Mouse (Mus musculus) spleen, adult 2 months (tissue): ENCODE measurements around the gene Cdh13. TPM values are rescaled to one million over a fixed set of nuclear protein-coding genes. Genes with fewer than 3 reads are reported as not detected.

Source experiments
- DNase-seq, 2 experiments: peaks; one replicate each; pipeline versions ENCODE4 v3.0.0 to v3.0.0-alpha.2; 2012 to 2021; ENCODE audit warnings: low spot score in 2 of 2, low read depth in 1 of 2
- H3K27ac ChIP-seq: fragments of 200-500 bp; 2 replicates; pipeline ENCODE4 v1.5.1; 2012; ENCODE audit warnings: low read length, inconsistent platforms; ENCODE audit not compliant: insufficient read depth
- H3K27me3 ChIP-seq: fragments of 200-500 bp; 2 replicates; pipeline ENCODE4 v1.6.1; 2012; ENCODE audit warnings: mild to moderate bottlenecking, moderate library complexity, low read length, inconsistent platforms; ENCODE audit not compliant: control insufficient read depth, insufficient read depth
- H3K36me3 ChIP-seq: fragments of 200-500 bp; 2 replicates; pipeline ENCODE4 v1.6.1; 2012; ENCODE audit warnings: mild to moderate bottlenecking, low read length, inconsistent platforms; ENCODE audit not compliant: control insufficient read depth, insufficient read depth
- H3K4me1 ChIP-seq: fragments of 200-500 bp; 2 replicates; pipeline ENCODE4 v1.6.1; 2011; ENCODE audit warnings: inconsistent platforms; ENCODE audit not compliant: control insufficient read depth, insufficient read depth, insufficient read length
- H3K4me3 ChIP-seq: fragments of 200-500 bp; 2 replicates; pipeline ENCODE4 v1.5.1; 2011; ENCODE audit warnings: mild to moderate bottlenecking, inconsistent platforms; ENCODE audit not compliant: insufficient read depth, insufficient read length; ENCODE audit errors: extremely low read depth
- CTCF ChIP-seq: fragments of 200-500 bp; IDR thresholded peaks from 2 replicates; pipeline ENCODE4 v1.5.1; 2011; ENCODE audit warnings: mild to moderate bottlenecking, inconsistent platforms; ENCODE audit not compliant: insufficient read depth, insufficient read length, insufficient replicate concordance; ENCODE audit errors: extremely low read depth
- POLR2A ChIP-seq: fragments of 200-500 bp; IDR thresholded peaks from 2 replicates; pipeline ENCODE4 v1.6.1; 2011; ENCODE audit warnings: low read depth, low read length, inconsistent platforms
- WGBS: fragments of 180-500 bp; shearing (Covaris S2); methylation state at CpG from one replicate; pipeline ENCODE4 v1.1.7; 2018; 5-methylcytosine and 5-hydroxymethylcytosine counted together
- polyA plus RNA-seq: library from polyadenylated mRNA; depleted of rRNA; stranded (reverse); fragments of >200 nt; gene quantifications from 2 replicates; pipeline ENCODE4 v1.2.3, GENCODE M21; 2012

Cdh13 gene
- polyA plus RNA-seq, 1 experiment = 0.50 TPM

DNA sequence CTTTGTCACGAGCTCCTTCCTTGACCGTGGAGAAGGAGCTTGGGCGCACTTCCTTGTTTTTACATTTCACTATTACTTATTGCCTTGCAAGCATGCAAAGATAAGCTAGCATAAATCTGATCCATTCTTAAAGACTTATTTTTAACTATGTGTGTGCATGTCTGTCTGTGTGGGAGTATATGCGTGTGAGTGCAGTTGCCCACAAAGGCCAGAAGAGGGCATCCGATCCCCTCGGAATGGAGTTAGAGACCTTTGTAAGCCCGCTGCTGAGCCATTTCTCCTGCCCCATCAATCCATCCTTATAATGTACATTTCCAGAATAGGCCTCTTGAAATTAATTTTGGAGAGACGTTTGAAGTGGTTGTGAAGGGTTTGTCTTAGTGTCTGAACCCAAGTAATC lies 298.7 kb downstream of the Cdh13 start:
- TF ChIP-seq CTCF = no peak

DNA sequence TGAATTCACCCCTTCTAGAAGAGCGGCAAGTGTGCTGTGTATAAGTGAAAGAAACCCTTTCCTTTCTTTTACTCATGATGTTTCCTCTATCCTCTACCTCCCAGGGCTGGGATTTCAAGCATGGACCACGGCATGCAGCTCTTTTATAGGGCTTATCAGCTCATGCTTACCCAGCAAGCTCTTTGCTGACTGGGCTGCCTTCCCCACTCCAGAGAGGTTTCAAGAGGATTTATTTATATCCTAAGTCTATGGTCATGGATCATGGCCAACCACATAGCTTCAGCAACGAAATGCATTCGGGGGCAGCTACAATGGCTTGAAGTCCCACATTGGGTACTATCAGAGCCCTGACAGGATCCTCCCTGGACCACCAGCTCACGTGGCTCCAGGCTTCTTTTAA lies 304.4 kb downstream of the Cdh13 start:
- Histone ChIP-seq H3K27me3 (no peaks in the 10 kb centered on the region), H3K27ac (no peak overlapping the region), H3K36me3 (no peaks in the 10 kb centered on the region), H3K4me1 (no peaks in the 10 kb centered on the region), H3K4me3 (no peak overlapping the region)
- 80% methylated on average over 5 of the region's 5 CpGs for WGBS
- no peak for DNase-seq
- no peak for TF ChIP-seq CTCF
- TF ChIP-seq POLR2A = no peak

More for the DNA sequence above, 298.7 kb downstream of the Cdh13 start:
- Histone ChIP-seq H3K4me1 (no peaks in the 10 kb centered on the region), H3K27ac (no peak overlapping the region), H3K36me3 (no peaks in the 10 kb centered on the region), H3K4me3 (no peak overlapping the region), H3K27me3 (no peaks in the 10 kb centered on the region)
- DNase-seq = no peak
- WGBS = 93% methylated on average over 8 of the region's 8 CpGs

- Histone ChIP-seq H3K27me3 (no peaks in the 10 kb centered on the region), H3K4me1 (no peaks in the 10 kb centered on the region), H3K4me3 (no peak overlapping the region), H3K27ac (no peak overlapping the region), H3K36me3 (no peaks in the 10 kb centered on the region)
- TF ChIP-seq CTCF (no peak), POLR2A (no peak)
- DNase-seq = no peak
- 58% methylated on average over 8 of the region's 8 CpGs for WGBS
These were observed 313.3 kb downstream of the Cdh13 start for GRCm38 (mm10) chr8:118596816-118597215.

- Histone ChIP-seq H3K27me3 (no peaks in the 10 kb centered on the region), H3K27ac (no peak overlapping the region), H3K4me3 (no peak overlapping the region), H3K4me1 (no peaks in the 10 kb centered on the region), H3K36me3 (no peaks in the 10 kb centered on the region)
- 88% methylated on average over 8 of the region's 8 CpGs for WGBS
- DNase-seq = no peak
- TF ChIP-seq CTCF = no peak
- TF ChIP-seq POLR2A = no peak
These were observed 317.8 kb downstream of the Cdh13 start for GRCm38 (mm10) chr8:118601376-118601775.

GRCm38 (mm10) chr8:118602074-118602473 lies 318.5 kb downstream of the Cdh13 start:
- Histone ChIP-seq H3K4me3 (no peak overlapping the region), H3K27me3 (no peaks in the 10 kb centered on the region), H3K27ac (no peak overlapping the region), H3K36me3 (no peaks in the 10 kb centered on the region), H3K4me1 (no peaks in the 10 kb centered on the region)
- no peak for DNase-seq
- TF ChIP-seq CTCF (no peak), POLR2A (no peak)
- 86% methylated on average over 8 of the region's 8 CpGs for WGBS

- Histone ChIP-seq H3K4me1 (no peaks in the 10 kb centered on the region), H3K36me3 (no peaks in the 10 kb centered on the region), H3K27me3 (no peaks in the 10 kb centered on the region), H3K4me3 (no peak overlapping the region), H3K27ac (no peak overlapping the region)
- DNase-seq = no peak
- TF ChIP-seq POLR2A (no peak), CTCF (no peak)
- WGBS = 85% methylated on average over 10 of the region's 10 CpGs
These were observed 328.0 kb downstream of the Cdh13 start for GRCm38 (mm10) chr8:118611551-118611950.

DNA sequence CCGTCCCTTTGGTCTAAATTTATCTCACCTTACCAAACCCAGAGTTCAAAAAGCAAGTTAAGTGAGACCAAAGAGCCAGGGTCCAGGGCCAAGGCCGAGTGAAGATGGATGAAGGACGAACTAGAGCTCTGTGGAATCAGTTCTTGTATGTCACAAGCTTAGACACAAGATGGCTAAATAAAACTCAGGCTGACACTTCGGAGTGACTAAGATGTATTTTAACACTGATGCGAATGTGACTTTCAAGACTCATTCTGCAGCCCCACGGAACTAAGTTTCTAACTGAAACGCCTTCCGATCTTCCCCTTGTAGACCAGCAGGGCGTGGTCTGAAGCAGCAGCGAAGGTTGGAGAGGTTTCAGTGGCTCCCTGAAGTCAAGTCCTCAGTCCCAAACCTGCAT lies 334.7 kb downstream of the Cdh13 start:
- TF ChIP-seq POLR2A (no peak), CTCF (no peak)
- H3K4me3 ChIP-seq = no peak overlapping the region
- 84% methylated on average over 10 of the region's 10 CpGs for WGBS
- H3K27me3 ChIP-seq = no peaks in the 10 kb centered on the region
- no peaks in the 10 kb centered on the region for H3K36me3 ChIP-seq
- no peaks in the 10 kb centered on the region for H3K4me1 ChIP-seq
- no peak for DNase-seq
- H3K27ac ChIP-seq = no peak overlapping the region
